Mouse (Mus musculus): ENCODE measurements around the gene Rhoh. TPM values are rescaled to one million over a fixed set of nuclear protein-coding genes. Genes with fewer than 3 reads are reported as not detected.

The Rhoh gene
- polyA plus RNA-seq, 1 experiment from 2014 or later = 0.74 TPM

GRCm38 (mm10) chr5:65850765-65851164 is 10.2 kb upstream of the Rhoh start:
- Histone ChIP-seq H3K27me3 (ENCODE audit: control insufficient read depth, insufficient read depth, low read length) (no peaks in the 10 kb centered on the region), H3K9ac (ENCODE audit: low read length) (no peak overlapping the region), H3K4me2 (ENCODE audit: low read length) (no peak overlapping the region), H3K9me3 (ENCODE audit: control insufficient read depth, low read length) (no peaks in the 10 kb centered on the region), H3K27ac (replicated peaks in 1 of 2; ENCODE audit: control insufficient read depth in 1 of 2, insufficient read depth in 1 of 2, low read depth in 2 of 2, low read length in 2 of 2) (no peak overlapping the region), H3K4me3 (ENCODE audit: control insufficient read depth in 1 of 2, insufficient read depth in 1 of 2, low read depth in 1 of 2, low read length in 2 of 2) (no peak overlapping the region), H3K36me3 (ENCODE audit: control insufficient read depth, insufficient read depth, low read length) (no peaks in the 10 kb centered on the region), H3K4me1 (ENCODE audit: control insufficient read depth in 2 of 2, insufficient read depth in 2 of 2, low read length in 2 of 2) (peaks cover 7 to 11% of the 10 kb centered on the region in 2 experiments; a peak in 3 of 4 replicates)
- no peak for ATAC-seq (ENCODE audit: insufficient number of reproducible peaks, insufficient read depth, low FRiP score, low read depth)
- WGBS = 61% methylated on average over 11 of the region's 11 CpGs

- no peak overlapping the region for H3K9ac ChIP-seq (ENCODE audit: low read length)
- no peaks in the 10 kb centered on the region for H3K9me3 ChIP-seq (ENCODE audit: control insufficient read depth, low read length)
- H3K4me2 ChIP-seq (ENCODE audit: low read length) = no peak overlapping the region
- ATAC-seq (ENCODE audit: insufficient number of reproducible peaks, insufficient read depth, low FRiP score, low read depth) = no peak
- no peaks in the 10 kb centered on the region for H3K27me3 ChIP-seq (ENCODE audit: control insufficient read depth, insufficient read depth, low read length)
- H3K36me3 ChIP-seq (ENCODE audit: control insufficient read depth, insufficient read depth, low read length) = no peaks in the 10 kb centered on the region
- no peak overlapping the region for H3K27ac ChIP-seq (replicated peaks in 1 of 2; ENCODE audit: control insufficient read depth in 1 of 2, insufficient read depth in 1 of 2, low read depth in 2 of 2, low read length in 2 of 2)
- H3K4me1 ChIP-seq (ENCODE audit: control insufficient read depth in 2 of 2, insufficient read depth in 2 of 2, low read length in 2 of 2) = peaks cover 8 to 15% of the 10 kb centered on the region in 2 experiments; a peak in 3 of 4 replicates
- WGBS = 68% methylated on average over 8 of the region's 8 CpGs
- no peak overlapping the region for H3K4me3 ChIP-seq (ENCODE audit: control insufficient read depth in 1 of 2, insufficient read depth in 1 of 2, low read depth in 1 of 2, low read length in 2 of 2)
Measured at GRCm38 (mm10) chr5:65854786-65855191, 6.2 kb upstream of the Rhoh start.

- no peak overlapping the region for H3K9ac ChIP-seq (ENCODE audit: low read length)
- WGBS = 63% methylated on average over 3 of the region's 3 CpGs
Measured at GRCm38 (mm10) chr5:65855571-65855970, 5.4 kb upstream of the Rhoh start.

GRCm38 (mm10) chr5:65856591-65857411 is 4.2 kb upstream of the Rhoh start:
- no peaks in the 10 kb centered on the region for H3K9me3 ChIP-seq (ENCODE audit: control insufficient read depth, low read length)
- H3K27ac ChIP-seq (replicated peaks in 1 of 2; ENCODE audit: control insufficient read depth in 1 of 2, insufficient read depth in 1 of 2, low read depth in 2 of 2, low read length in 2 of 2) = no peak overlapping the region
- no peaks in the 10 kb centered on the region for H3K27me3 ChIP-seq (ENCODE audit: control insufficient read depth, insufficient read depth, low read length)
- ATAC-seq (ENCODE audit: insufficient number of reproducible peaks, insufficient read depth, low FRiP score, low read depth) = no peak
- no peak overlapping the region for H3K9ac ChIP-seq (ENCODE audit: low read length)
- WGBS = 77% methylated on average over 16 of the region's 17 CpGs
- no peak overlapping the region for H3K4me2 ChIP-seq (ENCODE audit: low read length)
- H3K36me3 ChIP-seq (ENCODE audit: control insufficient read depth, insufficient read depth, low read length) = no peaks in the 10 kb centered on the region
- no peak overlapping the region for H3K4me3 ChIP-seq (ENCODE audit: control insufficient read depth in 1 of 2, insufficient read depth in 1 of 2, low read depth in 1 of 2, low read length in 2 of 2)
- H3K4me1 ChIP-seq (ENCODE audit: control insufficient read depth in 2 of 2, insufficient read depth in 2 of 2, low read length in 2 of 2) = peaks cover 8 to 15% of the 10 kb centered on the region in 2 experiments; a peak in 3 of 4 replicates

More at GRCm38 (mm10) chr5:65855571-65855970, 5.4 kb upstream of the Rhoh start:
- no peaks in the 10 kb centered on the region for H3K9me3 ChIP-seq (ENCODE audit: control insufficient read depth, low read length)
- no peak overlapping the region for H3K4me3 ChIP-seq (ENCODE audit: control insufficient read depth in 1 of 2, insufficient read depth in 1 of 2, low read depth in 1 of 2, low read length in 2 of 2)
- no peaks in the 10 kb centered on the region for H3K36me3 ChIP-seq (ENCODE audit: control insufficient read depth, insufficient read depth, low read length)
- no peaks in the 10 kb centered on the region for H3K27me3 ChIP-seq (ENCODE audit: control insufficient read depth, insufficient read depth, low read length)
- H3K4me1 ChIP-seq (ENCODE audit: control insufficient read depth in 2 of 2, insufficient read depth in 2 of 2, low read length in 2 of 2) = peaks cover 8 to 15% of the 10 kb centered on the region in 2 experiments; a peak in 3 of 4 replicates
- ATAC-seq (ENCODE audit: insufficient number of reproducible peaks, insufficient read depth, low FRiP score, low read depth) = no peak
- no peak overlapping the region for H3K27ac ChIP-seq (replicated peaks in 1 of 2; ENCODE audit: control insufficient read depth in 1 of 2, insufficient read depth in 1 of 2, low read depth in 2 of 2, low read length in 2 of 2)
- no peak overlapping the region for H3K4me2 ChIP-seq (ENCODE audit: low read length)

- Histone ChIP-seq H3K9ac (ENCODE audit: low read length) (no peak overlapping the region), H3K4me3 (ENCODE audit: control insufficient read depth in 1 of 2, insufficient read depth in 1 of 2, low read depth in 1 of 2, low read length in 2 of 2) (no peak overlapping the region), H3K36me3 (ENCODE audit: control insufficient read depth, insufficient read depth, low read length) (no peaks in the 10 kb centered on the region), H3K27ac (replicated peaks in 1 of 2; ENCODE audit: control insufficient read depth in 1 of 2, insufficient read depth in 1 of 2, low read depth in 2 of 2, low read length in 2 of 2) (no peak overlapping the region), H3K4me2 (ENCODE audit: low read length) (no peak overlapping the region), H3K9me3 (ENCODE audit: control insufficient read depth, low read length) (no peaks in the 10 kb centered on the region), H3K4me1 (ENCODE audit: control insufficient read depth in 2 of 2, insufficient read depth in 2 of 2, low read length in 2 of 2) (peaks cover 8 to 15% of the 10 kb centered on the region in 2 experiments; a peak in 3 of 4 replicates), H3K27me3 (ENCODE audit: control insufficient read depth, insufficient read depth, low read length) (no peaks in the 10 kb centered on the region)
- ATAC-seq (ENCODE audit: insufficient number of reproducible peaks, insufficient read depth, low FRiP score, low read depth) = no peak
- WGBS = 77% methylated on average over 12 of the region's 12 CpGs
Measured at GRCm38 (mm10) chr5:65857935-65858334, 3.1 kb upstream of the Rhoh start.

GRCm38 (mm10) chr5:65858355-65858754 is 2.7 kb upstream of the Rhoh start:
- no peak overlapping the region for H3K4me3 ChIP-seq (ENCODE audit: control insufficient read depth in 1 of 2, insufficient read depth in 1 of 2, low read depth in 1 of 2, low read length in 2 of 2)
- H3K9ac ChIP-seq (ENCODE audit: low read length) = peak overlapping the region; percentile 31; the same call in 1 of the 2 replicates
- ATAC-seq (ENCODE audit: insufficient number of reproducible peaks, insufficient read depth, low FRiP score, low read depth) = no peak
- H3K9me3 ChIP-seq (ENCODE audit: control insufficient read depth, low read length) = no peaks in the 10 kb centered on the region
- 84% methylated on average over 4 of the region's 6 CpGs for WGBS
- H3K4me1 ChIP-seq (ENCODE audit: control insufficient read depth in 2 of 2, insufficient read depth in 2 of 2, low read length in 2 of 2) = peaks cover 8 to 15% of the 10 kb centered on the region in 2 experiments; a peak in 3 of 4 replicates
- no peaks in the 10 kb centered on the region for H3K36me3 ChIP-seq (ENCODE audit: control insufficient read depth, insufficient read depth, low read length)
- peak overlapping the region in 1 of 2 experiments; percentile 64; a peak in 2 of 4 replicates for H3K27ac ChIP-seq (replicated peaks in 1 of 2; ENCODE audit: control insufficient read depth in 1 of 2, insufficient read depth in 1 of 2, low read depth in 2 of 2, low read length in 2 of 2)
- H3K27me3 ChIP-seq (ENCODE audit: control insufficient read depth, insufficient read depth, low read length) = no peaks in the 10 kb centered on the region
- H3K4me2 ChIP-seq (ENCODE audit: low read length) = no peak overlapping the region

- peak overlapping the region; percentile 31; the same call in 1 of the 2 replicates for H3K9ac ChIP-seq (ENCODE audit: low read length)
- H3K36me3 ChIP-seq (ENCODE audit: control insufficient read depth, insufficient read depth, low read length) = no peaks in the 10 kb centered on the region
- H3K4me2 ChIP-seq (ENCODE audit: low read length) = peak overlapping the region; percentile 19; the same call in 1 of the 2 replicates
- H3K4me3 ChIP-seq (ENCODE audit: control insufficient read depth in 1 of 2, insufficient read depth in 1 of 2, low read depth in 1 of 2, low read length in 2 of 2) = no peak overlapping the region
- H3K4me1 ChIP-seq (ENCODE audit: control insufficient read depth in 2 of 2, insufficient read depth in 2 of 2, low read length in 2 of 2) = peaks cover 8 to 15% of the 10 kb centered on the region in 2 experiments; a peak in 3 of 4 replicates
- no peaks in the 10 kb centered on the region for H3K27me3 ChIP-seq (ENCODE audit: control insufficient read depth, insufficient read depth, low read length)
- no peaks in the 10 kb centered on the region for H3K9me3 ChIP-seq (ENCODE audit: control insufficient read depth, low read length)
- ATAC-seq (ENCODE audit: insufficient number of reproducible peaks, insufficient read depth, low FRiP score, low read depth) = no peak
- peak overlapping the region; percentile 30 to 64 for H3K27ac ChIP-seq (replicated peaks in 1 of 2; ENCODE audit: control insufficient read depth in 1 of 2, insufficient read depth in 1 of 2, low read depth in 2 of 2, low read length in 2 of 2)
- WGBS = 25% methylated on average over 12 of the region's 12 CpGs
Measured at GRCm38 (mm10) chr5:65858898-65859297, 2.1 kb upstream of the Rhoh start.

All from heart, embryonic 14.5 days (tissue).